Mouse (Mus musculus): ENCODE data around the gene Hist1h2ag.

- no peak for TF ChIP-seq GATA1 (IDR thresholded peaks at IDR 0.05; ENCODE audit: low read length)
- no peak for TF ChIP-seq TAL1 (IDR thresholded peaks at IDR 0.05; ENCODE audit: low read length)
Measured at GRCm38 (mm10) chr13:22061422-22061821, 18.7 kb upstream of the Hist1h2ag start.
